Mouse (Mus musculus) hindbrain, embryonic 16.5 days (tissue): ENCODE measurements at regions not wholly inside any gene's neighbourhood (a gene's known extent, or its start where the extent isn't known, plus 50 kb on each side); places are given as distances from the start of the nearest gene placed in this dataset.

ENCODE experiments used
- ATAC-seq: fragments of 200-750 bp; cut with Nextera tagmentation; 2 replicates; pipeline ENCODE4 v1.8.0; 2017; ENCODE audit warnings: moderate TSS enrichment, moderate library complexity
- H3K27ac ChIP-seq: fragments of 300-500 bp; sonication (generic); 2 replicates; pipeline ENCODE4 v1.5.1; 2014; ENCODE audit warnings: low read depth, mild to moderate bottlenecking, control low read depth, low read length, moderate library complexity
- H3K27me3 ChIP-seq: fragments of 300-500 bp; sonication (generic); replicated peaks from 2 replicates; pipeline ENCODE4 v1.6.1; 2014; ENCODE audit warnings: low read length; ENCODE audit not compliant: control insufficient read depth, insufficient read depth
- H3K36me3 ChIP-seq: fragments of 300-500 bp; sonication (generic); 2 replicates; pipeline ENCODE4 v1.6.1; 2014; ENCODE audit warnings: mild to moderate bottlenecking, low read length, moderate library complexity, mixed read lengths; ENCODE audit not compliant: control insufficient read depth, insufficient read depth
- H3K4me1 ChIP-seq: fragments of 300-500 bp; sonication (generic); 2 replicates; pipeline ENCODE4 v1.6.1; 2014; ENCODE audit warnings: low read depth, low read length; ENCODE audit not compliant: control insufficient read depth, insufficient read depth
- H3K4me2 ChIP-seq: fragments of 300-500 bp; sonication (generic); 2 replicates; pipeline ENCODE4 v1.6.1; 2014; ENCODE audit warnings: mild to moderate bottlenecking, low read length, control low read depth, moderate library complexity
- H3K4me3 ChIP-seq: fragments of 300-500 bp; sonication (generic); 2 replicates; pipeline ENCODE4 v1.5.1; 2014; ENCODE audit warnings: mild to moderate bottlenecking, low read length, control low read depth, moderate library complexity
- H3K9ac ChIP-seq: fragments of 300-500 bp; sonication (generic); 2 replicates; pipeline ENCODE4 v1.6.1; 2014; ENCODE audit warnings: low read depth, mild to moderate bottlenecking, control low read depth, low read length, moderate library complexity
- H3K9me3 ChIP-seq: fragments of 300-500 bp; sonication (generic); 2 replicates; pipeline ENCODE4 v1.6.1; 2014; ENCODE audit warnings: mild to moderate bottlenecking, low read length, moderate library complexity; ENCODE audit not compliant: control insufficient read depth
- WGBS: fragments of 180-500 bp; shearing (Covaris S2); extraction: QIAGEN DNeasy Blood & Tissue Kit; methylation state at CpG from one replicate; pipeline ENCODE4 v1.1.7; 2014; 5-methylcytosine and 5-hydroxymethylcytosine counted together

DNA sequence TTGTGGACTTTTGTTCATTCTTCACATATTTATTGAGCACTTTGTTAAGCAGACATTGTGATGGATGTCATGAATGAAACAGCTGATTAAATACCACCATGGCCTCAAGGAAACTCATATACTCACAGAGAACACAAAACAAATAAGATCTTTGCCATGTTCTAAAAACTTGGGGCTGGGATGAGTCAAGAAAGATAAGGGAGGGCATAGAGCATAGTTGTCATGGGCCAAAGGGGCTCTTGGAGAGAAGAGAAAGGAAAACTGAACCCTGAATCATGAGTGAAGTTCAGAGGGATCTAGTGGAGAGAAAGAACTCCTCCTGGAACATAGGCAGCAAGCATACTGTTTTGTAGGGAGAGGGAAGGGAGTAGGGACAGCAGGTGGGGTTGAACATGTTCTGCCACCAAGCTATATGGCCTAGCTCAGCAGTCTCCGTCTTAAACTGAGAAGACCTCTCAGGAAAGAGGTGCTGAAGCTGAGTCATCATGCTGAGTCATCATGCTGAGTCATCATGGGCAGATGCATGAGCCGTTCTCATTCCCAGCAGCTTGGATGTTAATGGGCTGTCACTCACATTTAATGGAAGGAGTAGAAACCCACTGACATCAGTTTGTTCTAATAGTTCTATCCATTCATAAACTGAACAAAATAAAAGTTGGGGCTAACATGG, 69.6 kb downstream of the Cetn3 start:
- no peak overlapping the region for H3K4me3 ChIP-seq
- no peaks in the 10 kb centered on the region for H3K9me3 ChIP-seq
- ATAC-seq, result no peak
- H3K27ac ChIP-seq, result no peak overlapping the region
- H3K9ac ChIP-seq, result no peak overlapping the region
- H3K4me2 ChIP-seq, result no peak overlapping the region
- 71% methylated on average over 2 of the region's 2 CpGs for WGBS
- H3K4me1 ChIP-seq, result no peaks in the 10 kb centered on the region
- H3K36me3 ChIP-seq, result no peaks in the 10 kb centered on the region
- H3K27me3 ChIP-seq, result no peaks in the 10 kb centered on the region

- no peaks in the 10 kb centered on the region for H3K36me3 ChIP-seq
- WGBS, result 61% methylated on average over 4 of the region's 4 CpGs
- ATAC-seq, result no peak
- H3K9me3 ChIP-seq, result no peaks in the 10 kb centered on the region
- H3K4me1 ChIP-seq, result no peaks in the 10 kb centered on the region
- H3K4me2 ChIP-seq, result no peak overlapping the region
- no peak overlapping the region for H3K9ac ChIP-seq
- no peak overlapping the region for H3K27ac ChIP-seq
- no peaks in the 10 kb centered on the region for H3K27me3 ChIP-seq
- H3K4me3 ChIP-seq, result no peak overlapping the region
Observed at GRCm38 (mm10) chr13:81856072-81856471, 73.2 kb downstream of the Cetn3 start.

DNA sequence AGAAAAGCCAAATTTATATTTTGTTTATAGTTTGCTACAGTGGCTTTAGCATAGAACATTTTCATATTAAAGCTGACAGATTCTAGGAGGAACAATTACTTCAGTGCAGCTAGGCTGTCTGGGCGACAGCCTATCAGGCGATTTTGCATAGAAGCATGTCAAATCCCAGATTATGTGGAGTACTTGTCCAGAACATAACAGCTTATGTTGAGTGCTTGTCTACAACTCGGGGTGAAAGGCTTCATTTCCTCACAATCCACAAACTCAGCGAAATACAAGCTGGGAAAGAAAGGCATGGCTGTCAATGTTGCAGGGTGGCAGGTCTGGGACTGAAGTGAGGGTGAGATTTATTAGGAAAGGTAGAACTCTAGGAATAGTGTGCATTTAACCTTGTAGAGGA, 77.8 kb downstream of the Cetn3 start:
- no peaks in the 10 kb centered on the region for H3K27me3 ChIP-seq
- no peaks in the 10 kb centered on the region for H3K9me3 ChIP-seq
- no peak overlapping the region for H3K9ac ChIP-seq
- 78% methylated on average over 4 of the region's 4 CpGs for WGBS
- H3K4me2 ChIP-seq, result no peak overlapping the region
- H3K36me3 ChIP-seq, result no peaks in the 10 kb centered on the region
- H3K27ac ChIP-seq, result no peak overlapping the region
- no peak for ATAC-seq
- H3K4me1 ChIP-seq, result no peaks in the 10 kb centered on the region
- H3K4me3 ChIP-seq, result no peak overlapping the region

- no peaks in the 10 kb centered on the region for H3K4me1 ChIP-seq
- ATAC-seq, result no peak
- no peak overlapping the region for H3K4me3 ChIP-seq
- H3K27me3 ChIP-seq, result no peaks in the 10 kb centered on the region
- H3K9me3 ChIP-seq, result no peaks in the 10 kb centered on the region
- no peak overlapping the region for H3K27ac ChIP-seq
- 87% methylated on average over 5 of the region's 5 CpGs for WGBS
- no peak overlapping the region for H3K9ac ChIP-seq
- no peak overlapping the region for H3K4me2 ChIP-seq
- H3K36me3 ChIP-seq, result no peaks in the 10 kb centered on the region
Observed at GRCm38 (mm10) chr13:81861886-81862600, 79.2 kb downstream of the Cetn3 start.

- WGBS, result 72% methylated on average over 9 of the region's 9 CpGs
- no peak overlapping the region for H3K27ac ChIP-seq
- no peaks in the 10 kb centered on the region for H3K4me1 ChIP-seq
- H3K9me3 ChIP-seq, result no peaks in the 10 kb centered on the region
- H3K27me3 ChIP-seq, result no peaks in the 10 kb centered on the region
- no peak overlapping the region for H3K4me2 ChIP-seq
- H3K4me3 ChIP-seq, result no peak overlapping the region
- no peak for ATAC-seq
- no peaks in the 10 kb centered on the region for H3K36me3 ChIP-seq
- no peak overlapping the region for H3K9ac ChIP-seq
Observed at GRCm38 (mm10) chr13:81871226-81871625, 88.3 kb downstream of the Cetn3 start.

- Histone ChIP-seq H3K9me3 (no peaks in the 10 kb centered on the region), H3K27ac (no peak overlapping the region), H3K4me3 (no peak overlapping the region), H3K36me3 (no peaks in the 10 kb centered on the region), H3K9ac (no peak overlapping the region), H3K4me1 (no peaks in the 10 kb centered on the region), H3K4me2 (no peak overlapping the region), H3K27me3 (no peaks in the 10 kb centered on the region)
- peak; percentile 52 for ATAC-seq
- whole genome bisulfite sequencing, result 35% methylated on average over 6 of the region's 6 CpGs
Observed at GRCm38 (mm10) chr13:81885879-81886278, 103.0 kb downstream of the Cetn3 start.

GRCm38 (mm10) chr13:81930266-81930665, 147.4 kb downstream of the Cetn3 start:
- no peaks in the 10 kb centered on the region for H3K36me3 ChIP-seq
- no peak overlapping the region for H3K4me2 ChIP-seq
- ATAC-seq, result no peak
- H3K9me3 ChIP-seq, result no peaks in the 10 kb centered on the region
- H3K27me3 ChIP-seq, result no peaks in the 10 kb centered on the region
- H3K4me3 ChIP-seq, result no peak overlapping the region
- H3K27ac ChIP-seq, result no peak overlapping the region
- 90% methylated on average over 4 of the region's 4 CpGs for WGBS
- no peaks in the 10 kb centered on the region for H3K4me1 ChIP-seq
- no peak overlapping the region for H3K9ac ChIP-seq

- no peak for ATAC-seq
- H3K4me2 ChIP-seq, result no peak overlapping the region
- no peaks in the 10 kb centered on the region for H3K27me3 ChIP-seq
- H3K4me1 ChIP-seq, result no peaks in the 10 kb centered on the region
- no peak overlapping the region for H3K27ac ChIP-seq
- H3K36me3 ChIP-seq, result no peaks in the 10 kb centered on the region
- H3K9ac ChIP-seq, result no peak overlapping the region
- 93% methylated on average over 2 of the region's 2 CpGs for WGBS
- H3K4me3 ChIP-seq, result no peak overlapping the region
- H3K9me3 ChIP-seq, result no peaks in the 10 kb centered on the region
Observed at GRCm38 (mm10) chr13:81931199-81931598, 148.3 kb downstream of the Cetn3 start.

DNA sequence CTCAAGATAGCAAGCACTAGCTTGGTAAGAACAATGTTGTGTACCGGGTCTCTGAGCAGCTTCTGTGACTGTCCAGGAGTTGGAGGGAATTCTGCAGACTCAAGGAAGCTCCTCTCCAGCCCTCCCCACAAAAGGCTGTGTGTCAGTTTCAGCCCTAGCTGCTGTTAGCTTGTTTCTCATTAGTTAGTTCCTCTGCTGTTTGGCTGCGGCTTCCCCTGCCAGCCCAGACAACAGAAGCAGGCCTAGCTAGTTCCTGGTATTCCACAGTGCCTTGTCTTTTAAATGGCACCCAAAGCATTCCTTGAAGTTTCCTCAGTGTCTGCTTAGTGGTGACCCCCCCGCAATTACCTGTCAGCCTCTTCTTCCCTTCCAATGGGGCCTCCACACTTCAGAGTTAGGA, 154.2 kb downstream of the Cetn3 start:
- 75% methylated on average over 3 of the region's 3 CpGs for WGBS
- Histone ChIP-seq H3K27ac (no peak overlapping the region), H3K9ac (no peak overlapping the region), H3K36me3 (no peaks in the 10 kb centered on the region), H3K4me1 (no peaks in the 10 kb centered on the region), H3K4me3 (no peak overlapping the region), H3K4me2 (no peak overlapping the region), H3K9me3 (no peaks in the 10 kb centered on the region), H3K27me3 (no peaks in the 10 kb centered on the region)
- no peak for ATAC-seq
